Mouse (Mus musculus) cortical plate, adult 2 months (tissue): ENCODE results near the gene Fhod1. TPM values are rescaled to one million over a fixed set of nuclear protein-coding genes. Genes with fewer than 3 reads are reported as not detected.
A peak's percentile ranks its signal among the peaks of the same experiment; 100 is the strongest.

Source experiments
- H3K27ac ChIP-seq: fragments of 200-500 bp; 2 replicates; pipeline ENCODE4 v1.5.1; 2012; ENCODE audit warnings: low read length, control low read depth, inconsistent platforms; ENCODE audit not compliant: insufficient read depth
- H3K4me1 ChIP-seq: fragments of 200-500 bp; 2 replicates; pipeline ENCODE4 v1.6.1; 2011; ENCODE audit warnings: low read length; ENCODE audit not compliant: control insufficient read depth, insufficient read depth
- H3K4me3 ChIP-seq: fragments of 200-500 bp; 2 replicates; pipeline ENCODE4 v1.5.1; 2011; ENCODE audit warnings: mild to moderate bottlenecking, low read length, control low read depth; ENCODE audit not compliant: insufficient read depth
- CTCF ChIP-seq: fragments of 200-500 bp; IDR thresholded peaks from 2 replicates; pipeline ENCODE4 v1.5.1; 2011; ENCODE audit warnings: mild to moderate bottlenecking, control low read depth, low read length; ENCODE audit not compliant: insufficient read depth; ENCODE audit errors: extremely low read depth
- POLR2A ChIP-seq: fragments of 200-500 bp; IDR thresholded peaks from 2 replicates; pipeline ENCODE4 v1.6.1; 2011; ENCODE audit warnings: mild to moderate bottlenecking, low read length, control low read depth; ENCODE audit not compliant: insufficient read depth; ENCODE audit errors: extremely low read depth
- polyA plus RNA-seq: library from polyadenylated mRNA; depleted of rRNA; stranded (reverse); fragments of >200 nt; gene quantifications from 2 replicates; pipeline ENCODE4 v1.2.3, GENCODE M21; 2012

Gene Fhod1
- polyA plus RNA-seq, 1 experiment: 3.4 TPM

DNA sequence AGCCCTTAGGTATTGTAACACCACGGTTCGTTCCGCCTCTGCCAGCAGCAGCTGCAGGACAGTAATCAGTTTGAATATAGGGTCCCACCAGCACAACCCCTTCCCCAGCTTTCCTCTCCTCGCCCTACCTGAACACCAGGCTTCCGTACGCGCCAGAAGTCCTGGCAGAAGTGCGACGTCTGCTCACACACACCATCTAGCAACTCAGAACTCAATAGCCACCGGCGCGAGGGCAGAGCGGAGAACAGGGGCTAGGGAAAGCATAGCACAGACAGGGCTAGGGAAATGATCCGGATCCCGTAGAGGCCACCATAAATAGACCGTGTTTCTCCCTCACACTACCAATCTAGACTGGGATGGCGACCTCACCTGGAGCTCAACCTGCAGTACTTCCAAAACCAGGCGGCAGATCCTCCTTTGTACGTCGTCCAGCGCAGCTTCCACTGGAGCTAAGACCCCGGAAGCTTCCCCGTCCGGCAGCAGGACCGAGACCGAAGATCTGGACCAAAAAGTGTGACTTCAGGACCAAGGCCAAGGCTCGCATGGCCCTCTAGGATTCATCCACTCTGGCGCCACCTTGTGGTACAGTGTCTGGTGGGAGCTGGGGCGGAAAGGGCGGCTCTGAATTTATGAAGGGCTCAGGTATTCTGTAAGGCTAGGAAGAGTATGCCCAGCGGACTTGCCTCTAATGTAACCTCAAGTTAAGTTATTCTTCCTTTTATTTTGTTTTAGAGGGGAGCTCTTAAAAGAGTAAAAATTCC, 57.0 kb downstream of the Fhod1 start:
- H3K4me3 ChIP-seq: no peak overlapping the region; the same call in 1 of the 2 replicates
- peaks cover 2% of the 10 kb centered on the region; the same call in 1 of the 2 replicates for H3K4me1 ChIP-seq
- H3K27ac ChIP-seq: no peak overlapping the region
- TF ChIP-seq CTCF (peak; percentile 71), POLR2A (no peak)

DNA sequence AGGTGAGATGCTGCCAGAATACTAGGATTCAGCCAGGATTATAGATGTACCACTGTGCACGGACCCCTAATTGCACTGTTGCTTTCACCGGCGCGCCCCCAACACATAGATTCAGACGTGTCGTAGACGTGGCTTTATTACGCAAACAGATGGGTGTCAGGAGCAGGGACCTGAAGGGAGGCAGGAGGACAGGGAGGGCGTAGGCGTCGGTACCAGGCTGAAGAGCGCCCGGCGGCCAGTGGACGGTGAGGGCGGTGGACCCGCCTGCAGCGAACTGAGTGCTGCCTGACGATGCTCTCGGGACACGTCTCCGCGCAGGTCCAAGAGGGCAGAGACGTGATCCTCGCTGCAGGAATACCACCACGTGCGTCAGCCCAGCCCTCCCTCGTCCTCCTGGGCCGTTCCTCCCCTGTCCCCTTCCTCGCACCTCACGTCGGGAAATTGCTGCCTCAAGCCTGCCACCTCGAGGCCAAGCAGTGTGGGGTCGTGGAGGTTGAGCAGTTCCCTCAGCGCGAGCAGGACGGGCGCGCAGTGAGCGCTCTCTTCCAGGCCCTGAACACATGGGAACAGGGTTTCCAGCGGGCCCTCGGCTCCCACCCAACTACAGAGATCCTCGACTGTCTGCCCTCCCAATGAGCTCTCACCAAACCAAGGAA, 57.8 kb downstream of the Fhod1 start, which contains the start of gene 4931428F04Rik:
TSS of gene 4931428F04Rik (minus strand) at position 60 of the 656 bp plus-strand sequence.
- TF ChIP-seq CTCF (peak; percentile 42; the same call in 1 of the 2 replicates), POLR2A (no peak)
- peaks cover 2% of the 10 kb centered on the region; the same call in 1 of the 2 replicates for H3K4me1 ChIP-seq

DNA sequence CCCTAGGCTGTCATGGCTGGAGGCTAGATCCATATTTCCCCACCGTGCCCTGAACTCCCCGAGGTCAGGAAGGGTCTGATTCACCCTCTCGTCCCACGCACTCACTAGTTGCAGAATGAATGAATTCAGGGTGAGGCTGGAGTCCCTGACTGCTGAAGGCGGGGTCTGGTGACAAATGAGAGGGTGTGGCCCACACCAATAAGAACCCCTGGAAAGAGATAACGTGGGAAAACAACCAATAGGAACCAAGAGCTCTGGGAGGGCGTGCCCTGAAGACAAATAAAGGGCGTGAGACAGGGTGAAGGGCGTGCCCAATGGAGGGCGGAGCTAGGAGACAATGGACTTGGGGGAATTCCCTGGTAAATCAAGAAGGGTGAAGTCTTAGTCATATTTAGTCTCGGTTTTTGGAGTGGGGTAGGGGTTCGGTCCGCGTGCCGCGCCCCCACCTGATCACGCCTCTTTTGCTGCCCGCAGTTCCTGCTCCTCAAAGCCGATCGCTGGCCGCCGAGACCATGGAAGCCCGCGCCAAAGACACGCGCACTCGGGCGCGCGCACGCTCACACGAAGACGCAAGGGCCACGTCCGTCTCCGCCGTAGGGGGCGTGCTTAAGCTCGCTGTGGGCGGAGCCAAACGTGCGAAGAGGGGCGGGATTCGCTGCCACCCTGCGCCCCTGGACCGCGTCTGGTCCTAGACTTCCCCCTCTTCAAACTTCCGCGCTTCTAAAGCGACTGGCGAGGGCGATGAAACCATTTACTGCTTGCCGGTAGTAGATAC, 58.6 kb downstream of the Fhod1 start:
- TF ChIP-seq CTCF: no peak
- TF ChIP-seq POLR2A: peak; percentile 58; the same call in 1 of the 2 replicates
- H3K4me3 ChIP-seq: peak overlapping the region; percentile 43
- H3K4me1 ChIP-seq: peaks cover 2% of the 10 kb centered on the region; the same call in 1 of the 2 replicates
- peak overlapping the region; percentile 18; the same call in 1 of the 2 replicates for H3K27ac ChIP-seq

More for the DNA sequence above, 57.8 kb downstream of the Fhod1 start, which contains the start of gene 4931428F04Rik:
- H3K4me3 ChIP-seq: peak within 1 kb of the TSS; percentile 43
- H3K27ac ChIP-seq: peak within 1 kb of the TSS; percentile 18; the same call in 1 of the 2 replicates

GRCm38 (mm10) chr8:105288231-105288630, 59.5 kb downstream of the Fhod1 start:
- Histone ChIP-seq H3K4me3 (peak overlapping the region; percentile 43), H3K4me1 (peaks cover 2% of the 10 kb centered on the region; the same call in 1 of the 2 replicates), H3K27ac (no peak overlapping the region)
- TF ChIP-seq POLR2A: no peak
- no peak for TF ChIP-seq CTCF

- no peak overlapping the region for H3K4me3 ChIP-seq
- H3K4me1 ChIP-seq: peaks cover 2% of the 10 kb centered on the region
- H3K27ac ChIP-seq: no peak overlapping the region
- no peak for TF ChIP-seq POLR2A
- no peak for TF ChIP-seq CTCF
These were observed 60.8 kb downstream of the Fhod1 start for GRCm38 (mm10) chr8:105286907-105287306.

DNA sequence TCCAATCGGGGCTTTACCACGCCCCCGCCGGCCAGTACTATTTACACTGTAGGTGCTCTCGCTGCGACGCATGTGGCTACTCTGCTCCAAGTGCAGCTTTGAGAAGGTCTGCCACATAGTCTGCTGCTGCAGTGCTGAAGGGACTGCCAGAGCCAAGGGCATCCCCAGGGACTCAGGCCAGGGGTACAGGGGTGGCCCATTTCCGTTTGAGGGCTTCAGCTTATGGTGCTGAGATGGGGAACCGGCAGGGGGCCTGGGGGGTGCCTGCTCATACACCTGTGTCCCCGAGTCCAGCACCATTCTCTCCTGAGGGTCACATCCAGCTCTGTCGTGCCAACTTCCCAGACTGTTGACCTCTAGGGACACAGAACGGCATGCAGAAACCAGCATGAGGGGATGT, 62.2 kb downstream of the Fhod1 start:
- no peak overlapping the region for H3K4me3 ChIP-seq
- H3K27ac ChIP-seq: no peak overlapping the region
- peaks cover 2% of the 10 kb centered on the region for H3K4me1 ChIP-seq
- TF ChIP-seq POLR2A (no peak), CTCF (no peak)

DNA sequence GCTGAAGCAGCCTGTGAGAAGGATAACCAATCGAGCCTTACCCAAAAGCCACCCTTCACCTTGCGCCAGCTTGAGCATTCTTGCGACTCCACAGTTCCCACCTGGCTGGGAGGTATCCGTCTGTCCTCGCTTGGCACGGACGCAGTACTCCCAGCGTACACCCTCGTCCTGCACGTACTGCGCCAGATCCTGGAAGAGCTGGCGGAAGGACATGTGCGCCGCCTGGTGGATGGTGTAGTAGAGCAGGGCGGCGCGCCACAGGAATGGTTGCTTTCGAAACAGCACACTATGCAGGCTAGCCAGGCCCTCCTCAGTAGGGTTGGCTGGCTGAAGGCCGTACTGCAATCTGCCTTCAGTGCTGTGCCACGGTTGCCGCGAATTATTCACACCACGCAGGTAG, 64.7 kb downstream of the Fhod1 start:
- TF ChIP-seq CTCF (peak; percentile 42), POLR2A (no peak)
- Histone ChIP-seq H3K27ac (no peak overlapping the region), H3K4me3 (no peak overlapping the region), H3K4me1 (peaks cover 4% of the 10 kb centered on the region)

- TF ChIP-seq POLR2A: no peak
- TF ChIP-seq CTCF: no peak
- Histone ChIP-seq H3K27ac (no peak overlapping the region), H3K4me1 (peaks cover 3% of the 10 kb centered on the region), H3K4me3 (no peak overlapping the region)
These were observed 65.5 kb downstream of the Fhod1 start for GRCm38 (mm10) chr8:105282239-105282638.

- no peak for TF ChIP-seq POLR2A
- TF ChIP-seq CTCF: no peak
- Histone ChIP-seq H3K4me3 (no peak overlapping the region), H3K4me1 (peaks cover 3% of the 10 kb centered on the region), H3K27ac (no peak overlapping the region)
These were observed 65.9 kb downstream of the Fhod1 start for GRCm38 (mm10) chr8:105281821-105282220.
